Mouse (Mus musculus): Measurements from ENCODE around the gene A930018P22Rik.

Gene A930018P22Rik

GRCm38 (mm10) chr2:104163418-104163817 lies 40.8 kb downstream of the A930018P22Rik start:
- DNase-seq (ENCODE audit: low spot score) = no peak

- no peak for DNase-seq (ENCODE audit: low spot score)
These were observed 41.5 kb downstream of the A930018P22Rik start for GRCm38 (mm10) chr2:104163978-104164487.

GRCm38 (mm10) chr2:104165631-104166030 lies 43.1 kb downstream of the A930018P22Rik start:
- DNase-seq (ENCODE audit: low spot score) = no peak

GRCm38 (mm10) chr2:104167765-104168164 lies 45.2 kb downstream of the A930018P22Rik start:
- DNase-seq (ENCODE audit: low spot score) = no peak

- no peak for DNase-seq (ENCODE audit: low spot score)
These were observed 45.8 kb downstream of the A930018P22Rik start for GRCm38 (mm10) chr2:104168186-104168896.

- DNase-seq (ENCODE audit: low spot score) = peak; percentile 37
These were observed 50.3 kb downstream of the A930018P22Rik start for GRCm38 (mm10) chr2:104172695-104173348.

- no peak for DNase-seq (ENCODE audit: low spot score)
These were observed 50.9 kb downstream of the A930018P22Rik start for GRCm38 (mm10) chr2:104173431-104173830.
